Mouse (Mus musculus) neural tube, embryonic 13.5 days (tissue): ENCODE data around the gene Thoc2. TPM values are rescaled to one million over a fixed set of nuclear protein-coding genes. Genes with fewer than 3 reads are reported as not detected.

Source experiments
- ATAC-seq: fragments of 200-750 bp; cut with Nextera tagmentation; 2 replicates; pipeline ENCODE4 v1.8.0; 2017; ENCODE audit warnings: low read depth, mild to moderate bottlenecking, moderate TSS enrichment, moderate library complexity
- H3K27ac ChIP-seq: fragments of 300-500 bp; sonication (generic); replicated peaks from 2 replicates; pipeline ENCODE4 v1.5.1; 2015; ENCODE audit warnings: moderate library complexity, mild to moderate bottlenecking, inconsistent platforms
- H3K27me3 ChIP-seq: fragments of 300-500 bp; sonication (generic); 2 replicates; pipeline ENCODE4 v1.6.1; 2015; ENCODE audit warnings: mild to moderate bottlenecking, inconsistent platforms
- H3K36me3 ChIP-seq: fragments of 300-500 bp; sonication (generic); 2 replicates; pipeline ENCODE4 v1.6.1; 2015; ENCODE audit warnings: mild to moderate bottlenecking, inconsistent platforms
- H3K4me1 ChIP-seq: fragments of 300-500 bp; sonication (generic); replicated peaks from 2 replicates; pipeline ENCODE4 v1.6.1; 2015; ENCODE audit warnings: inconsistent platforms
- H3K4me2 ChIP-seq: fragments of 300-500 bp; sonication (generic); 2 replicates; pipeline ENCODE4 v1.6.1; 2015; ENCODE audit warnings: inconsistent platforms, mild to moderate bottlenecking, moderate library complexity
- H3K4me3 ChIP-seq: fragments of 300-500 bp; sonication (generic); 2 replicates; pipeline ENCODE4 v1.5.1; 2015; ENCODE audit warnings: mild to moderate bottlenecking, inconsistent platforms
- H3K9ac ChIP-seq: fragments of 300-500 bp; sonication (generic); 2 replicates; pipeline ENCODE4 v1.6.1; 2015; ENCODE audit warnings: moderate library complexity, mild to moderate bottlenecking, inconsistent platforms
- H3K9me3 ChIP-seq: fragments of 300-500 bp; sonication (generic); 2 replicates; pipeline ENCODE4 v1.6.1; 2016; ENCODE audit warnings: inconsistent platforms
- WGBS: fragments of 180-500 bp; shearing (Covaris S2); methylation state at CpG from one replicate; pipeline ENCODE4 v1.1.7; 2015; 5-methylcytosine and 5-hydroxymethylcytosine counted together
- microRNA-seq: library from miRNA; unstranded; fragments of <30 nt; microRNA quantifications from one replicate; pipeline ENCODE4, GENCODE M21; 2016
- polyA plus RNA-seq: library from polyadenylated mRNA; unstranded; fragments of >200 nt; fragmentation: Nextera tagmentation; extraction: Ambion mirVana; gene quantifications from 2 replicates; pipeline ENCODE4 v1.2.1, GENCODE M21; 2015

Gene Thoc2
- polyA plus RNA-seq, 1 experiment from 2014 or later = 84.2 TPM

- no peak overlapping the region for H3K4me2 ChIP-seq
- no peaks in the 10 kb centered on the region for H3K4me1 ChIP-seq
- no peaks in the 10 kb centered on the region for H3K36me3 ChIP-seq
- no peaks in the 10 kb centered on the region for H3K9me3 ChIP-seq
- no peak overlapping the region for H3K9ac ChIP-seq
- ATAC-seq = no peak
- H3K27me3 ChIP-seq = no peaks in the 10 kb centered on the region
- H3K27ac ChIP-seq = no peak overlapping the region
- no peak overlapping the region for H3K4me3 ChIP-seq
Measured at GRCm38 (mm10) chrX:41837823-41838222, 82.7 kb downstream of the Thoc2 start.

GRCm38 (mm10) chrX:41805592-41805991 is 114.9 kb downstream of the Thoc2 start:
- Histone ChIP-seq H3K4me3 (no peak overlapping the region), H3K4me2 (no peak overlapping the region), H3K36me3 (no peaks in the 10 kb centered on the region), H3K27me3 (no peaks in the 10 kb centered on the region), H3K9me3 (no peaks in the 10 kb centered on the region), H3K27ac (no peak overlapping the region), H3K4me1 (no peaks in the 10 kb centered on the region), H3K9ac (no peak overlapping the region)
- ATAC-seq = no peak

GRCm38 (mm10) chrX:41793303-41793702 is 127.2 kb downstream of the Thoc2 start:
- no peaks in the 10 kb centered on the region for H3K27me3 ChIP-seq
- ATAC-seq = no peak
- 89% methylated on average over 6 of the region's 6 CpGs for WGBS
- no peak overlapping the region for H3K27ac ChIP-seq
- H3K36me3 ChIP-seq = 0 out of 2 replicates have a peak, but pooled peaks cover 4% of the 10 kb centered on the region
- no peak overlapping the region for H3K9ac ChIP-seq
- no peaks in the 10 kb centered on the region for H3K4me1 ChIP-seq
- H3K4me2 ChIP-seq = no peak overlapping the region
- H3K4me3 ChIP-seq = no peak overlapping the region
- H3K9me3 ChIP-seq = no peaks in the 10 kb centered on the region

Small RNA genes lying within 50 kb of the gene (microRNA-seq; reads per million reads assigned to microRNA genes)
- gene Gm44490 = not detected

Other genes with a start within 250 kb of the Thoc2 start
- gene Xiap, start 139.0 kb upstream of the Thoc2 start, polyA plus RNA-seq = 10.0 and 10.7 TPM in 2 replicates
- 20.5 and 21.4 TPM in 2 replicates for gene Stag2, start 228.6 kb upstream of the Thoc2 start, polyA plus RNA-seq